Mouse (Mus musculus) adrenal gland, postnatal 25 days (tissue): ENCODE measurements around the gene Pdgfra. TPM values are rescaled to one million over a fixed set of nuclear protein-coding genes. Genes with fewer than 3 reads are reported as not detected.

ENCODE experiments used
- DNase-seq: peaks from one replicate; pipeline ENCODE4 v3.0.0; 2021; ENCODE audit warnings: mixed read lengths
- total RNA-seq: library from RNA; stranded (reverse); gene quantifications from 2 replicates; pipeline ENCODE4 v1.2.3, GENCODE M21; 2021

Pdgfra gene
- total RNA-seq, 1 experiment from 2014 or later: 22.9 TPM

DNA sequence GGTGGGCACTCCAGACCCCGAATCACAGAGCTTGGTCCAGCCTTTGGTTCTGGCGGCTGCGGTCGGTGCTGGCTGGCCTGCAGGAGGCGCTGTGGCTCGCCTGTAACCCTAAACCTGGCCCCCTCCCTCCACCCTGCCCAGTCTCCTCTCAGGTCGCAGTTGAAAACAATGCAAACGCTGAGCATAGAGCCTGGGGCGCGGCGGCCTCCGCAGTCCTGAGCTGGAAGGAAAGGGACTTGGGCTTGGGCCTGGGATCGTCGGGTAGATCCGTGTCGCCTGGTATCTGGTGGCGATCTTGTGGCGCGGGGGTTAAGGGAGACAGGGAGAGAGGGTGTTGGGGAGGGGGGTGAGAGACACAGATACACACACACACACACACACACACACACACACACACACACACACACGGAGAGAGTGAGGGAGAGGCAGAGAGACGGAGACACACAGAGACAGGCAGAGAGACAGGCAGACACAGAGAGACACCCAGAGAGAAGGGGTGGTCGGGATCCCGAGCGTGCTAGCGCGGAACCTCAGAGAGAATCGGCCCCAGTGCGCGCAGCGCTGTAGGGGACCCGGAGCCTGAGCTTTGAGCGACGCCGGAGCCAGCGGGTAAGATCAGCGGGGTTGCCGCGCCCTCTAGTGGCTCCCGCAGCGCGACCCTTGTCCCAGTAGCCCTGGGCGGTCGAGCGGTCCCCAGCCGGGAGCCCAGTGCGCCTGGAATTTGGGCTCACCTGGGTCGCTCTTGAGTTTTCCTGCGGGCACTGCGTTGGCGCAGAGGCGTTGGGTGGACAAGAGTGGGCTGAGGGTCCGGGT lies 3.9 kb downstream of the Pdgfra start:
- peak; percentile 89 for DNase-seq

DNA sequence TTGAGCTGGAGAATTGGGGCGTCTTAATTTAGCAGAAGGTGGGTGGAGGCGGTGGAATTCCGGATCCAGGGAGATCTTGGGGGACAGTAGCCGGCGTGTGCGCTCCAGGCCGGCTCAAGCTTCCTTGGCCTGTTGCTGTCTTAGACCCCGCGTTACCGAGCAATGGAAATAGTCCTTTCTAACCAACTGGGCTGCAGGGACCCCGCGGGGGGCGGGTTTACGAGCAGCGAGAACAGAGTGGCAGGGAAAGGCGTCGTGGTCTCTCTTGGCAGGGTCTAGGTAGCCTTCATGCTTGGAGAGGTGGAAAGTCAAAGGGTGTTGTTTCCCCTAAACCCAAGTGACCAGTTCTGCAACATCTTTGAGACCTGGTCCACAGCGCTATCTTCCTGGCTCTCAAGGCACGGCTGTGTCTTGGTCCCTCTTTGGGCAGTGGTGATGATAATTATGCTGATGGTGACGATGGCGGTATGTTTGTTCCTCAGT lies 4.5 kb downstream of the Pdgfra start:
- no peak for DNase-seq

DNA sequence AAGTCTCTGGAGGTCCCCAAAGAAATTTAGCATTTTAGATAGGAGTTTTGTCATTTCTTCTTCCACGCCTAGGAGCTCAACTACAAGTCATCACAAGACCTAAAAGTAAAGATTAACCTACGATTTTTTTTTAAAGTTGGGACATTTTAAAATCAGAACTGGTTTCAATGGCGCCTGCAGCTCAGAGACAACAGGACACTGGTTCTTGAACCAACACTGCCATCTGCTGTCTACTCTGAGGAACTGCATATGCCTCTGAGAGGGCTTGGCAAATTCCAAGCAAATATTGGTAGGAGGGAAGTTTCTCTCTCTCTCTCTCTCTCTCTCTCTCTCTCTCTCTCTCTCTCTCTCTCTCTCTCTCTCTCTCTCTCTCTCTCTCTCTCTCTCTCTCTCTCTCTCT lies 4.9 kb downstream of the Pdgfra start:
- DNase-seq: no peak

DNA sequence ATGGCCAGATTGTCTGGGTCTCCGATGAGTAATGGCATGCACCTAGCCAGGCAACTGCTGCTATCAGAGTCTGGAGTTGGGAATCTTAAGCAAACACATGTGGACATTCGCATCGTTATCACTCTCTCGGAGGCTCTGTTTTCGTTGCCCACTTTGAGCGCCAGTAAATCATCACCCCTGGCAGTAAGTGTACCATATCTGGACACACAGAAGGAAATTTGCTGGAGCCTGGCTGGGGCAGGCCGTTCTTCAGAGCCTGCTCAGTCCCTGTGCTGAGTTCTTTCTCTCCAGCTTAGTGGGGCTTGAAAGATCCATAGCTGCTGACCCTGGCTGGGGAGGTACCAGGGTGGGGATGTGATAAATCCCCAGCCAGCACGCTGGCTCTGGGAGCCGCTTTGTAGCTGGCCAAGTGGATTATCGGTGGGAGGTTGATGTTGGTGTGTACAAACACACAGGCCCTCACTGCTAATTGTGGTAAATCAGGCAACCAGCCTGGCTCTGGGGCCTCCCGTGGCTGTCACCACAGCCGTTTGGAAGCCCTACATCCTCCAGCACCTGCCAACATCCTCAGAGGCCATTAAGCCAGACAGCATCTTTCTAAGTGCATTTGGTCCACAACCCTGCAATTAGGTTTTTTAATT lies 8.6 kb downstream of the Pdgfra start:
- no peak for DNase-seq

DNA sequence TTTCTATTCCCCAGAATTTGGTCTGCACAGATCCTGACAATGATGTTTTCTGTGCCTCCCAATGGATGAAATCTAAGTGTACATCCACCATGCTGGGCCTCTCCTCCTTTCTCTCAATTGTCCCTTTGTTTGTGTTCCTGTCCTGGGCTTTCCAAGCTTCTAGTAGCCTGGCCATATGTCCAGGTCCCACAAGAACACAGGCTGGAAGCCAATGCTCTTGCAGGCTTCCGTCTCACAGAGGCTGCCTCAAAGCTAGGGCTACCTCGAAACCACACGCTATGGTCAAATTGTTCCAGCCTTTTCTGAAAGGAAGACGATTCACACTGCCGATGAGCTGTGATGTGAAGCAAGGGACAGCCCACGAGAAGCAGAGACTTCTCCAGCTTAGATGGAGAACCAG lies 9.5 kb downstream of the Pdgfra start:
- DNase-seq: no peak

DNA sequence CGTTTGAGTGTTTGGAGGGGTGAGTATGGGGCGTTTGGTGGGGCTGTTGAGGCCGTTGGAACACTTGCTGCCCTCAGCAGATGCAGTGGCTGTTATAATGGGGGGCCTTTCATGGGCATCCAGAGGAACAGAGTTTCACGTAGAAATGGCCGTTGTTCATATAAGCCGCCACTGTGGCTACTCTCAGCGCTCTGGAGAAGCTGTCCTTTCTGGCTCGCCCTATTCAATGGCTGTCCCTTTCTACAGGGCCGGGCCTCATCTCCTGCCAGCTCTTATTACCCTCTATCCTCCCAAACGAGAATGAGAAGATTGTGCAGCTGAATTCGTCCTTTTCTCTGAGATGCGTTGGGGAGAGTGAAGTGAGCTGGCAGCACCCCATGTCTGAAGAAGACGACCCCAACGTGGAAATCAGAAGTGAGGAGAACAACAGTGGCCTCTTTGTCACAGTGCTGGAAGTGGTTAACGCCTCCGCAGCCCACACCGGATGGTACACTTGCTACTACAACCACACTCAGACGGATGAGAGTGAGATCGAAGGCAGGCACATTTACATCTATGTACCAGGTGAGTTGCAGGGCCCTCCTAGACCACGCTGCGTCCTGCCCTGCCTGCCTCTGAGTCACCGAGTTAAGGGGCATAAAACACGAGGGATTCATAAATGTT lies 11.3 kb downstream of the Pdgfra start:
- DNase-seq: no peak

DNA sequence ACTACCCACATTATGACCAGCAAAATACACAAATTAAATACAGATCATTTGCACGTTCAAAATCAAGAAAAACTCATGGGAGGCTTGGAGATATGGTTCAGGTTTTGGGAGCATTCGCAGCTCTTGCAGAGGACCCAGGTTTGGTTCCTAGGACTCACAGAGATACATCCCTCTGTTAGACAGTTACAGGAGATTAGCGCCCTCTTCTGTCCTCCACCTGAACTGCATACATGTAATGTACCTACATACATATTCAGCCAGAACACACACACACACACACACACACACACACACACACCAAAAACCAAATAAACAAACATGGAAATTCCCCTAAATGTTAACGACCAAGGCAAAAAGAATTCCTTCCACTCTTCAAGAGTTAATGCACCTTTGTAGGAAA lies 12.6 kb downstream of the Pdgfra start:
- no peak for DNase-seq

DNA sequence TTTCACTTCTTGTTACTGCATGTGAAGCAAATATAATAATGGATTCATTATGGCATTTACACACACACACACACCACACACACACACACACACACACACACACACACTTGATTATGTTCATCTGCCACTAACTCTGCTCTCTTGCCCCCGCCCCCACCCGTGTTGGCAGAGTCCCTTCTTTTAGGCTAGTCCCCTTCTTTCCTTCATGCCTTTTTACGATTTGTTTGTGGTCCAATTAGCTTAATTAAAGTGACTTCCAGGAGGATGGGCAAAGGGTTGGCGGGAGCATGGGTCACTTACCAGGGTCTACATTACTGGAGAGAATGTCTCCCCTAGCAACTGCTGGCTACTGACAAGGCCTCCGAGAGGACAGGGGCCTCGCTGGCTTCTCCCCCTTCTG lies 17.7 kb downstream of the Pdgfra start:
- DNase-seq: no peak

DNA sequence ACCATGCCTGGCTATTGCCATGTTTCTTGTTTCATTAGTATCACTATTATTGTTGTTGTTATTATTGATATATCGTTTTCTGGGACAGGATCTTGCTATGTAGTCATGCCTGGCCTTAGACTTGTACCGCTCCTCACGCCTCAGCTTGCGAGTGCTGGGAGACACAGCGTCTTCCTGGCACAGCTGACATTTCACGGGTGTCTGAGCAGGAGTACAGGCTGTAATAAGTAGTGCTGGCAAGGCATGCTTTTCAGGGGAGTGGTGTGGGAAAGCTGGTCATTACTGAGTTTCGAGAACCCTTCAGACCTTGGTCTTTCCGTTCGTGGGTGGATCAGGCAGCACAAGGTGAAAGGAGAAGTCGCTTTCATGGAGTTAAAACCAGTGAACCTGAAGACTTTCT lies 19.8 kb downstream of the Pdgfra start:
- DNase-seq: no peak

DNA sequence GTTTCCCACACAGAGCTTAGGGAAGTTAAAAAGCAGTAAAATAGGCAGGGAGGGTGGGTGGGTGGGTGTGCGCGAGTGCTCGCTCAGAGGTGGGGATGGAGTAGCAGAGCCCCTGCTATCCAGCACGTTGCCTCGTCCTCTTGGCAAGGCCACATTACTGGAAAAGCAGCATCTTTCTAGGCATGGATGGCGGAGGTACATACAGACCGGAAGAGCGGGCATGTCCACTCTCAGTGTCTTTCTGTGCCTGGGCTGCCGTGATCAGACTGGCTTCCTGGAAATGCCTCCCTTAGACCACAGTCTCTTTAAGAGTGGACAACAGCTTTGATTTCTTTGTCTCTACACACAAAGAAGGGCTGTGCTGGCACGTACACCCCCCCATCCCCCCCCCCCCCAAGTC lies 27.2 kb downstream of the Pdgfra start:
- DNase-seq: no peak

DNA sequence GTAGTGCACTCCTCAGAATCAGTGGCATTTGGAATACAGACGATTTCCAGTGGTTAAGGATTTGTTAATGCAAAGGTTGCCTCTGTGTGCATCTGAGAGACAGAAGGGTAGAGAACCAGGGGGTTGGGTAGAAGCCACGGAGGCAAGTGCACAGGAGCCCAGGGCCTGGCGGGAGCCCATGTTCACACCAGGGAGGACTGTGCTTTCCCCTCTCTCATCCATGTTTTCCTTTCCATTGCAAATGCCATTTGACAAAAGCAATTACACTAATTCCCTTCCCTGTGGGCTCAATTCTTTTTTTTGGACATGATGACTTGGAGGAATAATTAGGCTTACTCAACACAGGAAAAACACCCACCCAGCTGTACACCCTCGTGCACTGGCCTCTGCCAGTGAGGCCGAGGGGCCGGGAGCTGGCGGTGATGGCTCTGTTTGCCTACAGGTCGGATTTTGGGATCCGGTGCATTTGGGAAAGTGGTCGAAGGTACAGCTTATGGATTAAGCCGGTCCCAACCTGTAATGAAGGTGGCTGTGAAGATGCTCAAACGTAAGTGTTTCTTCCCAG lies 27.7 kb downstream of the Pdgfra start:
- DNase-seq: no peak

DNA sequence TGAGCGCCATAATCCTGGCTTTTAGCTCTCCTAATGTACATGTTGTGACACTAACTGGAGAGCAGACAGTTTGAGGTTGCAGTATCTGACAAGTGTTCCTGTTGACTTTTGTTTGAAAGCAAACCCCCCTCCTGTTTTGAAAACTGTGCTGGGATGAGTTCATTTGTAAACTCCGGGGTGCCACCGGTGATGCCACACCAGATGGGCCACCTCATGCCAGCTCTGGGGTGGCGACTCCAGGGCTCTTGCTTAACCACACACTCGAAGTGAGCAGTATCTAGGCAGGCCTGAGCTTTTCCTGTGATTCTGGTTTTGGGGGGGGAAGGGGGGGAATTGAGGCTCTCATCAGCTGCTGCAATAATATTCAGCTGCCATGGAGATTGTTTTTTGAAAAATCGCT lies 31.6 kb downstream of the Pdgfra start:
- no peak for DNase-seq

DNA sequence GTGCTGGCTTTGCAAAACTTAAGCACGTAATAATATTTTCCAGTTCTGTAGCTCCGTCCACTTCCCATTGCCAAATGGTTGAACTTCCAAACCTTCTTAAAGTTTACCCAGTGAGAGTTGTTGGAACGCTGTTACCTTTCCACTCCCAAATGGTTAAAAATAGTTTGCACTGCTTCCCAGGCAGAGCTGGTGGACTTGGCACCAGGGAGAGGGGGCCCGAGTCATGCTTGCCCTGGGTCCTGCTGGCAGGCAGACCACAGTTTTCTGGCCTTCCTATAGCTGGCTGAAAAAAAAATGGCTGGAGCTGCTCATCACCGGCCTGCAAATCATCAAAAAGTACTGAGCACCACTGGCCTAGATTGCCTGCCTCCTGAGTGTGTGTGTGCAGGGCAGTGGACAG lies 32.0 kb downstream of the Pdgfra start:
- no peak for DNase-seq

DNA sequence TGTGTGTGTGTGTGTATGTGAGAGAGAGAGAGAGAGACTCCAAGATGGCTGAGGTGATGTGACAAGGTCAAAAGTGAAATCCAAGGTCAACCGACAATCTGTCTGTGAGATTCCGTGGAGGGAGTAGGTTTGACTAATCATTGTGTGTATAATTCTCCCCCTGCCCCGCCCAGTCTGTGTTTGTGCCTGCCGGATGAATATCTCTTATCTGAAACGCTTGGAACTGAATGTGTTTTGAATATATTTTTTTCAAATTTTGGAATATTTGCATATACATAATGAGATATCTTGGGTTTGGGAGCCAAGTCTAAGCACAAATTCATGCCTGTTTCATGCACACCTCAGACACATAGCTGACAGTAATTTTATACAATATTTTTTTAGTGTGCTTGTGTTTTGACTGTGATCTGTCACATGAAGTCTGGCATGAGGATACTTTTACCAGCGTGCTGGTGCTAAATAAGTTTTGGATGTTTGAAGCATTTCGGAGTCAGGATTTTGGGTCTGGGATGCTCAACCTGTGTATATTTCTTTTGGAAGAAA lies 32.7 kb downstream of the Pdgfra start:
- DNase-seq: no peak

DNA sequence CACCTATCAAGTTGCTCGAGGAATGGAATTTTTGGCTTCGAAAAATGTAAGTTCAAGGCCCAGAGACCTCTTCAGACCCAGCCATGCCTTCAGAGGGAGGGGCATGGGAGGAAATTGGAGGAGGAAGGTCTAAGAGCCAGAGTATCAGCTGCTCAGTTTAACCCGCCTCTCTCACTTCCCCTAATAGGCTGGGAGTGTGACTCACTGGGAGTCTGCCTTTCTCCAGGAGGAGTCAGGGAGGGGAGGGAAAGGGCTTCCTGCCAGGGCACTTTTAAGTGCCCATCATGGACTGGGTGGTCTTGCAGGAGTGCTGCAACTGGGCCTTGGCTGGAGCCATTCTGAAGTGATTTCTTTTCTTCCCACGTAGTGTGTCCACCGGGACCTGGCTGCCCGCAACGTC lies 33.5 kb downstream of the Pdgfra start:
- DNase-seq: no peak

DNA sequence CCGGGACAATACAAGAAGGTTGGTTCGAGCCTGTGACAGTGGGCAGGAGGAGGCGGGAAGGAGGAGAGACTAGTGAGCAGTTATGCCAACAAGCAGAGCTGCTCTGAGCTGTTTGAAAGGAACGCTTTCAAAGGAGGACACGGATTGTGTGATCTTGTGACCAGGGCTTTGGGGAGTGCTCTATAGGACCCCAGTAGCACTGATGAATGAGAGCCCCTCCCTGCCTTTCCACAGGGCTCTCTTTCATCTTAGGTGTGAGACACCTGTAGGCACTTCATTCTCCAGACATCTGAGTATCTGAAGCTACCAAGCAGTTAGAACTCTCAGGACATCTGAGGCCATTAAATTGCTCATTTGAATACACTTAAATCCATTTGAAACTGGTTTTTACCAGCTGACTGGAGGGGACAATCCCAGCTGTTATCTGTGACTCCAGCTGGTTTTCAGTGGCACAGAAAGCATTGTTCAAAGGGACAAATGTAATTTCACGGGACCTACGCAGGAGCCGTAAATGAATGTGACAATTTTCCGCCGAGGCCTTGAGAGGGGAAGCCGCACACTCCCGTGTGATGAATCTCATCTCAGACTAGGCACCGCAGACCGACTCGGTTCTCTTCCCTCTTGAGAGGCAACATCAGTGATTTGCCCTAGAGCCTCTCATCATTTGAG lies 37.4 kb downstream of the Pdgfra start:
- DNase-seq: no peak

DNA sequence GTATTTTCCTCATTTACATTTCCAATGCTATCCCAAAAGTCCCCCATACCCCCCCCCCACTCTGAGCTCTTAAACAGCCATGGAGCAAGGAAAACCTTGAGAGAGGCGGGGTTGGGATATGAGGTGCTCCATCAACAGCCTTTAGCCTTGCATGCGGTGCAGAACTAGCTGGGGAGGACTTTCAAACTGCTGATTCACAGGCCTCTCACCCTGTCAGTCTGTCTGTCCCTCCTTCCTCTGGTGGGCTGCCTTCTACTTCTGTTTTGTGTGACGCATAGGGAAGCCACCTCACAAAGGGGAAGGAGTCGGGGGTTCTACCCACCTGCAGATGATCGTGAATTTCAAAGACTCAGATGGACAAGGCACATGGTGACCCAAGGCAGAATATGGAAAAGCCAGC lies 41.0 kb downstream of the Pdgfra start:
- DNase-seq: no peak

DNA sequence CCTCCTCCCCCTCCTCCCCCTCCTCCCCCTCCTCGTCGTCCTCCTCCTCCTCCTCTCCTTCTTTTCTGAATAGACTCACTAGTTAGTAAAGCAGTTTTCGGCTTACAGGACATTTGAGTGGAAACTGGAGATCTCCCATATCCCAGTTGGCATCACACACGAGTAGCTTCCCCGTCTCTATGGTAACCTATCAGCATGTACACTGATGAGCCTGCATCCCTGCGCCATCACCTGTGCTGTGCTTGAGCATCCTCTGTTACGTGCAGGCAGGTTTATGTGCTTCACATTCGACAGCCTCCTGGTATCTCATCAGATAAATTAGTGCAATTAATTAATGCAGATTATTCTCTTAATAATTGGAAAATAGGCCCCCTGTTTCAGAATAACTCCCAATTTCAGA lies 46.3 kb downstream of the Pdgfra start:
- DNase-seq: no peak

DNA sequence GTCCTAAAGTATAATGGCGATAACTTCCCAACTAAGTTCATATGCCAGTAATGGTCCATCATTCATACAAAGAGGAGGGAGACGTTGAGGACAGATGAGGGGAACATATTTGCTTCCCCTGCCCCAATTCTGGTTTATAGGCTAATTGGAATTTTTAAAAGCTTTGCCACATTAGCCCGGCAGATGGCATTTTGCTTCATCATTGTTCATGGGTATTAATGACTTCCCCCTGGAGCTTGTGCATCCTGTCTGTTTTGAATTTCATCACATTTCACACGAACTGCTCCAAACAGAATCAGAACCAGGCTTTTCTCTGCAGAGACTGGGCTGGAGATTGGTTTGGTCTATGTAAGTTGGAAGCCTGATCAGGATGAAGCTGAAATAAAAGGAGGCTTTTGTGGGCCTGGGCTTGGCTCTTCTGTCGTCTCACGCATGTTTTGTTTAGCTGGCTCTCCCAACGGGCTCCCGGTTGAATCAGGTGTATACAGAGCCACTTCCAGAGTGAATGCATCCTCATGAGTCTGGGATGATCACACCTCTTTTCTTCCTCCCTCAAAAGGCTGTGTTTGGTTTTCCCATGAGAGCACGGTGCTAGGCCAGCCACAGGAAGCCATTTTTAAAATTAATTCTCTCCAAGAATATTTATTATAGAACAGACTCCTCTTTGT lies 47.7 kb downstream of the Pdgfra start:
- DNase-seq: no peak

DNA sequence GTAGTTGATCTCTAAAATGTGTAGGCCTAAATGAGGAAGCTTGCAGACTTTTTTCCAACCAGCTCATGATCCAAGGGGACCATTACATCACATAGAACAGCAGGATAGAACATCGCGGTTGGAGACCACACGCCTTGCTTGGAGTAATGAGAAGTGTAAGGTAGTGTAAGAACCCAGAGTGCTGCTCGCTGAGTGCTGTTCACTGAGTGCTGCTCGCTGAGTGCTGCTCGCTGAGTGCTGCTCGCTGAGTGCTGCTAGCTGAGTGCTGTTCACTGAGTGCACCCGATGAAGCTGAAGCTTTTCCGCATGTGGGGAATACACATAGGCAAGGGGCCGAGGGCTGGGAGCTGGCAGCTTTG lies 48.3 kb downstream of the Pdgfra start:
- DNase-seq: no peak

DNA sequence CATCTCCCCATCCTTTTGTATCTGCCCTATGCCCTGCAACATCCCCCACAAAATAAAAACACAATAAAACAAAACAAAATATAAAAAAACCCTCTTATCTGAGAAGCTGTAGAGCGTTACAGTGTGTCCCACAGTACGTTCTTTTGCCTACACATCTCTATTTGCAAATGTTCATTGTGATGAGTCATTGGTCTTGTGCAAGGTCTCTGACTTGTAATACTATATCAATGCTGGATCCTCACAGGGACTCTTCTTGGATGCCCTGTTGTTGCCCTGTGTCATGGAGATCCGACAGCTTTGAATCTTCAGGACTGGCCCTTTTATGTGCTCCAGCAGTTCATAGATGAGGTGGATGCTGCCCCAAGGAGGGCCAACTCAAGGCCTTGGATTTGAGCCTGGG lies 55.8 kb downstream of the Pdgfra start:
- DNase-seq: no peak

DNA sequence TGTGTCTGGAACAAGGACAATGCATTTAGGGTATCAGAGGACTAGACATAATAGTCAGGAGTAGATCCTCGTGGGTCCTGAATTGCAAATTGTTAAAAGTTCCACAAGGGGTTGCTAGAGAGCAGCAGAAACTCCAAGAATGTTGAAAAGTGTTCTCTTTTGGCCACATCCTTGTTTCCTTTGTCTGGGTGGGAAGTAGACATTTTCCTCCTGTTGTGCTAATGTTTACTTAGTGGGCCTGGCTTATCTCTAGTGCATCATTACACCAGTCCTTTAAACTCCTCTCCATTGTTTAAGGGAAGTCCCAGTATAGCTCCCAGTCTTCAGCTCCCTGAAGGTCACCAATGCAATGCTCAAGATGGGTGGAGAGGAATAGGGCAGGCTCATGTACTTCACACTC lies 57.9 kb downstream of the Pdgfra start:
- no peak for DNase-seq
